Comparison of ENCODE assay signal across 11 mouse cellular contexts in genomic region chr4:152343296-152343695, GRCm38 (mm10). TPM values are rescaled to one million over a fixed set of nuclear protein-coding genes. Genes with fewer than 3 reads are reported as not detected.
DNase-seq lines count a peak whose midpoint lies in the region; ATAC-seq and TF ChIP-seq lines count a peak whose summit lies in the region.
"Had no signal": no experiment of that assay in that cellular context is flagged by ENCODE, and none has a peak within 500 bp of the region (broad histone marks: within the 10 kb centered on the region; RNA-seq: fewer than 3 reads in every experiment).

No protein-coding gene starts in this region.

- WGBS in forebrain, embryonic 11.5 days = 15% methylated on average over 5 of the region's 5 CpGs
- 16% methylated on average over 5 of the region's 5 CpGs for WGBS in forebrain, embryonic 12.5 days
- WGBS in thymus, adult 2 months = 13% methylated on average over 5 of the region's 5 CpGs
- WGBS in forebrain, embryonic 14.5 days = 11% methylated on average over 5 of the region's 5 CpGs
- 10% methylated on average over 5 of the region's 5 CpGs for WGBS in olfactory bulb, adult 2 months

- H3K36me3 ChIP-seq in forebrain, embryonic 11.5 days (ENCODE audit: control insufficient read depth, insufficient read depth, low read length) = no peaks in the 10 kb centered on the region
- no peaks in the 10 kb centered on the region for H3K36me3 ChIP-seq in forebrain, embryonic 12.5 days (replicated peaks)
- no peaks in the 10 kb centered on the region for H3K36me3 ChIP-seq in thymus, adult 2 months (ENCODE audit: control insufficient read depth, insufficient read depth, low read length)
- no peaks in the 10 kb centered on the region for H3K36me3 ChIP-seq in forebrain, embryonic 14.5 days (ENCODE audit: control insufficient read depth, insufficient read depth, low read length)
- H3K36me3 ChIP-seq: hindbrain, embryonic 15.5 days had no signal

- H3K27me3 ChIP-seq in forebrain, embryonic 11.5 days (ENCODE audit: control insufficient read depth, insufficient read depth, low read length) = peaks cover 25% of the 10 kb centered on the region
- peaks cover 76% of the 10 kb centered on the region for H3K27me3 ChIP-seq in forebrain, embryonic 12.5 days
- H3K27me3 ChIP-seq in thymus, adult 2 months (ENCODE audit: control insufficient read depth, insufficient read depth, low read length) = peaks cover 16% of the 10 kb centered on the region
- 0 out of 2 replicates have a peak, but pooled peaks cover 5% of the 10 kb centered on the region for H3K27me3 ChIP-seq in forebrain, embryonic 14.5 days (replicated peaks; ENCODE audit: control insufficient read depth, insufficient read depth, low read length)
- H3K27me3 ChIP-seq: hindbrain, embryonic 15.5 days had no signal

- TF ChIP-seq POLR2A in thymus, adult 2 months (IDR thresholded peaks at IDR 0.05; ENCODE audit: control insufficient read depth, extremely low read depth, insufficient read depth, low read length, poor library complexity) = no peak
- TF ChIP-seq POLR2A in olfactory bulb, adult 2 months (IDR thresholded peaks at IDR 0.05; ENCODE audit: insufficient read depth, low read depth, low read length) = no peak

- peak; percentile 65 for DNase-seq in forebrain, embryonic 11.5 days (ENCODE audit: low spot score)
- DNase-seq in thymus, adult 2 months = peak; percentile 18
- no peak for DNase-seq in thymus, postnatal 36 days
- DNase-seq in forebrain, embryonic 14.5 days (ENCODE audit: low spot score) = peak; percentile 55
- DNase-seq in left cerebral cortex, postnatal 25 days (ENCODE audit: low spot score in 2 of 2) = no peak
- DNase-seq in kidney, adult 18-20 months = no peak

- H3K4me3 ChIP-seq in forebrain, embryonic 11.5 days (ENCODE audit: low read depth, low read length) = no peak overlapping the region
- H3K4me3 ChIP-seq in forebrain, embryonic 12.5 days (replicated peaks) = no peak overlapping the region
- no peak overlapping the region for H3K4me3 ChIP-seq in thymus, adult 2 months (ENCODE audit: control insufficient read depth, insufficient read depth, low read length)
- no peak overlapping the region for H3K4me3 ChIP-seq in forebrain, embryonic 14.5 days (ENCODE audit: low read depth, low read length)
- no peak overlapping the region for H3K4me3 ChIP-seq in olfactory bulb, adult 2 months (ENCODE audit: insufficient read depth, low read depth, low read length)
- H3K4me3 ChIP-seq: hindbrain, embryonic 15.5 days; myocyte had no signal

- TF ChIP-seq CTCF in thymus, adult 2 months (IDR thresholded peaks at IDR 0.05; ENCODE audit: borderline replicate concordance, control insufficient read depth, extremely low read depth, insufficient read depth, low read length, poor library complexity) = peak; percentile 34; the same call in 1 of the 2 replicates
- peak; percentile 67 for TF ChIP-seq CTCF in olfactory bulb, adult 2 months (IDR thresholded peaks at IDR 0.05; ENCODE audit: insufficient read depth, low read depth, low read length)

- no peak overlapping the region for H3K4me2 ChIP-seq in forebrain, embryonic 11.5 days (ENCODE audit: low read depth, low read length, severe bottlenecking)
- H3K4me2 ChIP-seq in forebrain, embryonic 12.5 days = no peak overlapping the region
- H3K4me2 ChIP-seq in forebrain, embryonic 14.5 days (ENCODE audit: low read length) = no peak overlapping the region
- H3K4me2 ChIP-seq: hindbrain, embryonic 15.5 days had no signal

- H3K9me3 ChIP-seq in forebrain, embryonic 11.5 days (ENCODE audit: control insufficient read depth, low read length) = no peaks in the 10 kb centered on the region
- no peaks in the 10 kb centered on the region for H3K9me3 ChIP-seq in forebrain, embryonic 12.5 days
- no peaks in the 10 kb centered on the region for H3K9me3 ChIP-seq in forebrain, embryonic 14.5 days (replicated peaks; ENCODE audit: control insufficient read depth, low read length)
- H3K9me3 ChIP-seq: hindbrain, embryonic 15.5 days had no signal

- H3K9ac ChIP-seq in forebrain, embryonic 11.5 days (ENCODE audit: low read length) = no peak overlapping the region
- H3K9ac ChIP-seq in forebrain, embryonic 12.5 days = no peak overlapping the region
- H3K9ac ChIP-seq in forebrain, embryonic 14.5 days (ENCODE audit: low read length) = no peak overlapping the region
- H3K9ac ChIP-seq: hindbrain, embryonic 15.5 days had no signal

- H3K27ac ChIP-seq in forebrain, embryonic 11.5 days (ENCODE audit: low read depth, low read length) = no peak overlapping the region
- no peak overlapping the region for H3K27ac ChIP-seq in forebrain, embryonic 12.5 days
- no peak overlapping the region for H3K27ac ChIP-seq in thymus, adult 2 months (ENCODE audit: control insufficient read depth, insufficient read depth, low read length)
- H3K27ac ChIP-seq in forebrain, embryonic 14.5 days (ENCODE audit: low read depth, low read length) = no peak overlapping the region
- no peak overlapping the region for H3K27ac ChIP-seq in olfactory bulb, adult 2 months (ENCODE audit: insufficient read depth, low read depth, low read length)
- H3K27ac ChIP-seq: hindbrain, embryonic 15.5 days had no signal

- peaks cover 12% of the 10 kb centered on the region for H3K4me1 ChIP-seq in forebrain, embryonic 11.5 days (replicated peaks; ENCODE audit: control insufficient read depth, insufficient read depth, low read length)
- peaks cover 25% of the 10 kb centered on the region for H3K4me1 ChIP-seq in forebrain, embryonic 12.5 days
- peaks cover 7% of the 10 kb centered on the region; the same call in 1 of the 2 replicates for H3K4me1 ChIP-seq in thymus, adult 2 months (replicated peaks; ENCODE audit: control insufficient read depth, insufficient read depth, low read length)
- H3K4me1 ChIP-seq in forebrain, embryonic 14.5 days (ENCODE audit: control insufficient read depth, insufficient read depth, low read length) = peaks cover 12% of the 10 kb centered on the region
- peaks cover 81% of the 10 kb centered on the region for H3K4me1 ChIP-seq in olfactory bulb, adult 2 months (ENCODE audit: control insufficient read depth, insufficient read depth, low read length)

- ATAC-seq in forebrain, embryonic 11.5 days (replicated peaks; ENCODE audit: low FRiP score) = no peak
- no peak for ATAC-seq in forebrain, embryonic 12.5 days (ENCODE audit: low FRiP score)
- ATAC-seq in forebrain, embryonic 14.5 days = no peak

- intact Hi-C loops in left cerebral cortex, postnatal 25 days (cut with DNase I) = no loop called here

RNA-seq across cellular contexts. Expression of gene Chd5, which starts 4.8 kb away (rescaled TPM):
- 1.3 and 1.5 TPM in 2 replicates for polyA plus RNA-seq in forebrain, embryonic 11.5 days (2014; fragmentation: Nextera tagmentation; extraction: Ambion mirVana)
- polyA plus RNA-seq in forebrain, embryonic 12.5 days (2016; fragmentation: Nextera tagmentation; extraction: Ambion mirVana) = 6.8 and 7.4 TPM in 2 replicates
- polyA plus RNA-seq in thymus, adult 2 months (2012; rRNA removed) = 0.11 and 0.16 TPM in 2 replicates
- 15.6 and 18.6 TPM in 2 replicates for polyA plus RNA-seq in forebrain, embryonic 14.5 days (2014; fragmentation: Nextera tagmentation; extraction: Ambion mirVana)
- 36.3 TPM in 1 of 2 replicates, not detected in the other for polyA plus RNA-seq in olfactory bulb, adult 2 months (2012; ENCODE audit: insufficient read depth, insufficient read length, low replicate concordance, missing spikeins)
- 100 to 1,000 TPM; 180 to 181 TPM for total RNA-seq in left cerebral cortex, postnatal 25 days (2021)

RNA-seq across cellular contexts. Expression of gene Rpl22, which starts 17.8 kb away (rescaled TPM):
- polyA plus RNA-seq in forebrain, embryonic 11.5 days (2014; fragmentation: Nextera tagmentation; extraction: Ambion mirVana) = 310 and 360 TPM in 2 replicates
- 319 and 331 TPM in 2 replicates for polyA plus RNA-seq in forebrain, embryonic 12.5 days (2016; fragmentation: Nextera tagmentation; extraction: Ambion mirVana)
- polyA plus RNA-seq in thymus, adult 2 months (2012; rRNA removed) = 43.8 and 60.3 TPM in 2 replicates
- polyA plus RNA-seq in forebrain, embryonic 14.5 days (2014; fragmentation: Nextera tagmentation; extraction: Ambion mirVana) = 196 and 235 TPM in 2 replicates
- not detected in 2 replicates for polyA plus RNA-seq in olfactory bulb, adult 2 months (2012; ENCODE audit: insufficient read depth, insufficient read length, low replicate concordance, missing spikeins)
- total RNA-seq in left cerebral cortex, postnatal 25 days (2021) = 100 to 1,000 TPM; 160 TPM

RNA-seq across cellular contexts. Expression of gene Rnf207, which starts 24.5 kb away (rescaled TPM):
- polyA plus RNA-seq in forebrain, embryonic 11.5 days (2014; fragmentation: Nextera tagmentation; extraction: Ambion mirVana) = 0.60 and 1.2 TPM in 2 replicates
- 1.5 and 2.7 TPM in 2 replicates for polyA plus RNA-seq in forebrain, embryonic 12.5 days (2016; fragmentation: Nextera tagmentation; extraction: Ambion mirVana)
- 0.57 and 10.2 TPM in 2 replicates for polyA plus RNA-seq in thymus, adult 2 months (2012; rRNA removed)
- polyA plus RNA-seq in forebrain, embryonic 14.5 days (2014; fragmentation: Nextera tagmentation; extraction: Ambion mirVana) = 2.4 and 2.5 TPM in 2 replicates
- polyA plus RNA-seq in olfactory bulb, adult 2 months (2012; ENCODE audit: insufficient read depth, insufficient read length, low replicate concordance, missing spikeins) = not detected in 2 replicates
- 10 to 100 TPM in 1 of 2 experiments, 1 to 10 TPM in 1; 8.7 to 11.1 TPM for total RNA-seq in left cerebral cortex, postnatal 25 days (2021)

RNA-seq across cellular contexts. Expression of gene Icmt, which starts 46.3 kb away (rescaled TPM):
- 22.1 and 23.6 TPM in 2 replicates for polyA plus RNA-seq in forebrain, embryonic 11.5 days (2014; fragmentation: Nextera tagmentation; extraction: Ambion mirVana)
- polyA plus RNA-seq in forebrain, embryonic 12.5 days (2016; fragmentation: Nextera tagmentation; extraction: Ambion mirVana) = 20.3 and 21.3 TPM in 2 replicates
- 42.6 and 48.1 TPM in 2 replicates for polyA plus RNA-seq in thymus, adult 2 months (2012; rRNA removed)
- 13.2 and 18.2 TPM in 2 replicates for polyA plus RNA-seq in forebrain, embryonic 14.5 days (2014; fragmentation: Nextera tagmentation; extraction: Ambion mirVana)
- polyA plus RNA-seq in olfactory bulb, adult 2 months (2012; ENCODE audit: insufficient read depth, insufficient read length, low replicate concordance, missing spikeins) = not detected in 2 replicates
- 10 to 100 TPM; 50.9 to 56.7 TPM for total RNA-seq in left cerebral cortex, postnatal 25 days (2021)

RNA-seq across cellular contexts. Expression of gene Hes3, which starts 51.8 kb away (rescaled TPM):
- polyA plus RNA-seq in forebrain, embryonic 11.5 days (2014; fragmentation: Nextera tagmentation; extraction: Ambion mirVana) = 0.53 and 1.0 TPM in 2 replicates
- 0.43 and 0.46 TPM in 2 replicates for polyA plus RNA-seq in forebrain, embryonic 12.5 days (2016; fragmentation: Nextera tagmentation; extraction: Ambion mirVana)
- polyA plus RNA-seq in thymus, adult 2 months (2012; rRNA removed) = 0.19 and 0.28 TPM in 2 replicates
- not detected in 2 replicates for polyA plus RNA-seq in forebrain, embryonic 14.5 days (2014; fragmentation: Nextera tagmentation; extraction: Ambion mirVana)
- polyA plus RNA-seq in olfactory bulb, adult 2 months (2012; ENCODE audit: insufficient read depth, insufficient read length, low replicate concordance, missing spikeins) = not detected in 2 replicates
- under 1 TPM; 0.30 to 0.37 TPM for total RNA-seq in left cerebral cortex, postnatal 25 days (2021)
- total RNA-seq: adrenal gland, postnatal 36 days had no signal

Comparison
In these comparisons a context has a peak if more than half of its experiments do, and no peak if none do; other contexts are left out.
1. DNase-seq: peak in forebrain, embryonic 11.5 days (single experiment), thymus, adult 2 months (single experiment) and forebrain, embryonic 14.5 days (single experiment); none in thymus, postnatal 36 days (0 of 2), left cerebral cortex, postnatal 25 days (0 of 2) and kidney, adult 18-20 months (single experiment).